Mouse (Mus musculus) olfactory bulb, adult 2 months (tissue): ENCODE measurements around the gene Tmem163.

ENCODE experiments used
- CTCF ChIP-seq: fragments of 200-500 bp; IDR thresholded peaks from 2 replicates; pipeline ENCODE4 v1.5.1; 2012; ENCODE audit warnings: low read depth, mild to moderate bottlenecking, low read length, moderate library complexity; ENCODE audit not compliant: insufficient read depth
- POLR2A ChIP-seq: fragments of 200-500 bp; IDR thresholded peaks from 2 replicates; pipeline ENCODE4 v1.6.1; 2012; ENCODE audit warnings: mild to moderate bottlenecking, low read depth, low read length, moderate library complexity; ENCODE audit not compliant: insufficient read depth

- TF ChIP-seq CTCF, result no peak
- TF ChIP-seq POLR2A, result no peak
These were observed 136.6 kb downstream of the Tmem163 start for GRCm38 (mm10) chr1:127542756-127543155.
